Mouse (Mus musculus) hindlimb bud, embryonic 11.5 days (tissue): ENCODE measurements at regions not wholly inside any gene's neighbourhood (a gene's known extent, or its start where the extent isn't known, plus 50 kb on each side); places are given as distances from the start of the nearest gene placed in this dataset.

ENCODE experiments used
- DNase-seq: peaks from one replicate; pipeline ENCODE4 v3.0.0-alpha.2; 2012; ENCODE audit warnings: low read depth, low spot score; ENCODE audit errors: extremely low spot score

DNA sequence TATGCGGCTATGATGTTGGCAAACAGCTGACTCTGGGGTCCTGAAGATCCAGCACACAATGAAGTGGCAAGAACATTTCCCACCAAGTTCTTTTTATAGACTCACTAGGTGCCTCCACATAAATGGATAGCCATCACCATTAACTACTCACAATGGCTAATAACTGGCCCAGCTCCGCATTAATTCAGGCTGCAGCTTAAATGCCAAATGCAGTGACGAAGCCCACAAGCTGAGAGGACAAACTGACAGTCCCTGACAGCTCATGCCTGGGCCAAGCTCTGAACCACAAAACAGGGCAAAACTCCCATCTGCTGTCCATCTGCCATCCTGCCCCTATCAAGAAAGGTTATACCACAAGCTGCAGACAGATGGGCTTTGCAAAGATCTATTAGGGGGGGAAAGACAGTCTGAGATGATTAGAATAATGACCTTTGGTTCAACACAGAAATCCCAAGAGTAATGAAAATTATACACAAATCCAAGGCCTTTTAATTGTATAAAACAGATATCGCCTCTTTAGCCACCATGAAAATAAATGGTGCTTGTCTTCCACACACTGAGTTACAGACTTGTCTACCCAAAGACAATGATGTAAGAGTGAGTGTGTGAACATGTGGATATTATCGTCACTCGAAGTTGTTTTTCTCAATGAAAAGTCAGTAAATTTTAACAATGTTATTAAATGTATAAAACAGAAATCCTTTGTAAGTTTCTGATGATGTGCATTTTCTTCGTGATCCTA lies 224.1 kb downstream of the Gm11361 start:
- no peak for DNase-seq

- DNase-seq = no peak
These were observed 208.8 kb downstream of the Gm11361 start for GRCm38 (mm10) chr13:28466151-28466550.

- no peak for DNase-seq
These were observed 208.0 kb downstream of the Gm11361 start for GRCm38 (mm10) chr13:28465187-28465880.

DNA sequence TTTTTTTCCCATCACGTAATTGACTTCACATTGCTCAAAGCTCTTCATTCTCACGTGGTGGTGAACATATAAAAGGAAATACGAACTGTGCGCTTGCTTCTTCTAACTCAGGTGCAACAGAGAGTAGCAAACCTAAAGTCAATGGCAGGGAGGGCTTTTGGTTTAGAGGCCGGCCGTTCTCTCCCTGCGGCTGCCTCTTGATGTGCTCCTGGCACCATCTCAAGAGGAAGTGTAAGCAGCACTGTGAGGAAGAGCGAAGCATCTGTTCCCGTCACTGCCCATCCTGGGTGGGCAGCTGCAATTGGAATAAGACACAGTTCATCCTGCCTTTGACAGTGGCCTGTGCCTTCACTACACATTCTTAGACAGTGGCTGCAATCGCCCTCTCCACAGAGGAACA lies 204.0 kb downstream of the Gm11361 start:
- DNase-seq = no peak

GRCm38 (mm10) chr13:28457403-28457802 lies 200.1 kb downstream of the Gm11361 start:
- no peak for DNase-seq

DNA sequence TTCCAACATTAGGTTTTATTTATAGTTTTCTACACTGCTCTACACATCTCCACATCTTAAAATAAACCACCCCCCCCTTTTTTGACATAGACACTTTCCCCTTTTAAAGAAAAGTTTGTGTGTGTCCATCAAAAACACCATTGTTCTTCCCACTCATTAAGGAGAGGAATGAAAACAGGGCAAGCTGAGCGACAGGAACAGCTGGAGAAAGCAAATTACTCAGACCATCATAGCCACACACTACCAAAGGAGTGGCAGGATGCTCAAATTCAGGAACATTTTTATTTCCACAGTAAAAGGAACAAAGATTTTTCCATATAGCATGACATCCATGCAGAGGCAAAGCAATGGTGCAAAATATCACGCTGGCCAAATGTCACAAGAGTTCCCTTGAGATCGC lies 198.6 kb downstream of the Gm11361 start:
- no peak for DNase-seq

DNA sequence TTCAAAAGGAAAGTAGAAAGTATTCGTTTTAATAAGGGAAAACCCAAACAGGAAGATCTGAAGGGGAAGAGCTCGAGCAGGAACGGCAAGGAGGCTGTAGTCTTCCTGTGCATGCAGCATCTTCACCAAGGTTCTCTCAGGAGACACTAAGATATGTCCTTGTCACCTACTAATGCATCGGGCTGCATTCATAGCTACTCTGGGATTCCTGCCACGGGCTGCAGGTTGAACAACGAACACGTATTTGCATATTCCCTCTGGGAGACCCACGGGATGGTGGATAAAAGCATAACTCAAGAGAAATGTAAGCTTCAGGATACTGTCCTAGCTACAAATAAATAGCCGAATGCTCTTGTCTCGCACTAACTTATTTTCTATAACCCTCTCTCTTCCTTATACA lies 197.7 kb downstream of the Gm11361 start:
- no peak for DNase-seq

GRCm38 (mm10) chr13:28450699-28451445 lies 193.5 kb downstream of the Gm11361 start:
- DNase-seq = no peak

GRCm38 (mm10) chr13:28449026-28449425 lies 191.7 kb downstream of the Gm11361 start:
- DNase-seq = no peak

- no peak for DNase-seq
These were observed 184.9 kb downstream of the Gm11361 start for GRCm38 (mm10) chr13:28442250-28442649.

- no peak for DNase-seq
These were observed 176.1 kb downstream of the Gm11361 start for GRCm38 (mm10) chr13:28433445-28433844.

DNA sequence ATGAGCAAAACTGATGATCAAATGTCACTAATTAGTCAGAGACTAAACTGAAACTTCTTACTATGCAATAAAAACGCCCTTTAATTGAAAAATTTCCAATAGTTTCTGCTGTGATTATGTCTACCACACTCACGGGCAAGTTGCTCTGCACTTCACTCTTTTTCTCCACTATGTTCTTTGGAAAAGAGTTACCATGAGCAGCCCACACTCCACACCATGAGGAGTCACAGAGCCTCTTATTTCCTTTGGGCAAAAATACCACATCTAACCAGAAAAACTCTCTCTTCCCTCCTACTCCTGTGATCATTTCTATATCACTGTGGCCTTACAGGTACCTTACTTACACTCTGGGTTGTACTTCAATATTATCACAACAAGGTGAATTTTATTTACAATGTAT lies 174.7 kb downstream of the Gm11361 start:
- no peak for DNase-seq

GRCm38 (mm10) chr13:28426085-28426484 lies 168.8 kb downstream of the Gm11361 start:
- DNase-seq = no peak

DNA sequence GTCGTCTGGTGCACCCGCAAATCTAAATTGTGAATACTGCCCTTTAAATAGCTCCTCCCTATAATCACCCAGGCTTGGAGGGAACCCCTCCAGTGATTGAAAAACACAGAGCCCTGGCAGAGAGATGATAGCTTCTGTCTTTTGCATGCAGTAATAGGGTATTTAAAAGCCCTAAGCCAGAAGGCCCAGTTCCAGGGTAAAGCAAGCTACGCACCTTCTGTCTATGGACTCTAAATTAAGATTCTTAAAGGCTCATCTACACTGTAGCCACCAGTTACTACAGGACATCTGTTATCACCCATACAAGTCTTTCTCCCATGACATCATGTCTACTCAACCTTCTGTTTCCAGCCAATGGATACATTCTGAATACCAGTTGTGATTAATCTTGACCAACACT lies 167.8 kb downstream of the Gm11361 start:
- DNase-seq = no peak

DNA sequence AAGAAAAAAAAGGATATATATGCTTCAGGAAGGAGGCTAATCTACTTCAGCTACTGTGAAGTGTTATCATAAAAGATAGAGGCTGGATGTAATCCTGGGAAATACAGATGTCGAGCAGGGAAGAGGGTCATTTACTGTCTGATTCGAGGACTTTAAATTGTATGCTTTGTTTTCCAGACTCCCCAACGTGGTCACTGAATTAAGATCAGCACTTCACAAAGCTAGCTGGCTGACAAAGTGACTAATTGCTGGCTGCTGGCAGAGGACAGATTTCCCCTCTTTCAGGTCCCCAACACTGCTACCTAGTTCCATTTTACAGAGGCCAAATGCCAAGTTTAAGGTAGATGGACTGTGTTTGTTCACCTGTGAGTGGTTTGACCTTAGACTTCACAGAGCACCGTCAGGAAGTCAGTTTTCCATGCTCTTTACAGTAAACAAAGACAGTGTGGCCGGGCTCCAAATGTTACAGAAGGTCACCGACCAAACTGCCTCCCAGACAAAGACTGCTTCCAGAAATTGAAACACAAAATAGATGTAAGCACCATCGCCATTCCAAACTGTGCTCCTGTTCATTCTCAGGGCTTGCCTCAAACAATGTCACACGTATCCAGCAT lies 167.2 kb downstream of the Gm11361 start:
- DNase-seq = no peak

DNA sequence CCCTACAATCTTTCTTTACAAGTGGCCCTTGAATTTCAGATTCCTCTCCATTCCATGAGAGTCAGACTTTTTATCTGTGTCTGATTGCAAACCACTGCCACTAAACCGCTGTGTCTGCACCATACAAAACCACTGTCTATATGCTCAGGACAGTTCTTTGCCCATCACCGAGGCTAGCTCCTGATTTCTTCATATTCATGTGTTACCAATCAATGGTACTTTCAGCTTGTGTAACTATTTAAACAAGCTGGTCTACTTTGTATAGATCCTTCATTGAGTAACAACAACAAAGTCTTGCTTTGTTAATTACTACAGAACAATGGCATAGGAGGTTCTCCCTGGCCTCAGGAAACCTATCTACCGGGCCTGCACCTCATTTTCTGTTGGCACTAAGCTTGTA lies 164.0 kb downstream of the Gm11361 start:
- DNase-seq = no peak

DNA sequence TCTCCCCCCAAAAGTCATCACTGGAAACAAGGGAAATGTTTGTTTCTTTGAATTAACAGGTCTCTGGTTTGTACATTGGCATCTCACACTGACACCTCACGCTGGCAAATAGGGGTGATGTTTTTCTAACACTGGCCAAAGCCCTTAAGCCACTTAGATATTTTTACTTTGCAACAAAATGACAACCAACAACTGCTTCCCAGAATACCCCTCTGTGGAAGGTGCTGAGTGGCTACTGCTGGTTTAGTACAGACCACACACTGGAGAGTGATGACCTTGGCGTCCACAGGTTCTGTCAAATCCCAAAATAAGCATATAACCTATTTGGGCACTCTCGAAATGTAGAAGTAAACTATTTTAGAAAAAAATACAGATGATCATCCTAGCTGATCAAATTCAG lies 163.3 kb downstream of the Gm11361 start:
- no peak for DNase-seq

DNA sequence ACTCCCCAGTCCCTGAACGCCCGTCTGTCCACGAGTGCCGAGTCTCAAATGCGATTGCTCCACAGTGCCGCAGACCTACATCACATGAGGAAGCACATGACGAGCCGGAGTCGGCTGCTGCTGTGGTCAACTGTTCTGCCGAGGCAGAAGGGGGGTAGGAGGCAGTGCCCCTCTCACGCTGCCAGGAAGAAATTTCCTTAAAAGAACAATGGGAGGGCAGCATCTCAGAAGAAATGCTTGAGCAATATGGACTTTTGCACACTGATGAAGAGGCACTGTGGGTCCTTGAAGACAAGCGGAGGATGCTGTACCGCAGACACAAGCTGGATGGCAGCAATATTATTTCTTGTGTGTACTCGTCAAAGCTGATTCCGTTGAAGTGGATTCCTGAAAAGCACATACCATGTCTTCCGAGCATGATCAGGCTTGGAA lies 162.6 kb downstream of the Gm11361 start:
- DNase-seq = no peak

DNA sequence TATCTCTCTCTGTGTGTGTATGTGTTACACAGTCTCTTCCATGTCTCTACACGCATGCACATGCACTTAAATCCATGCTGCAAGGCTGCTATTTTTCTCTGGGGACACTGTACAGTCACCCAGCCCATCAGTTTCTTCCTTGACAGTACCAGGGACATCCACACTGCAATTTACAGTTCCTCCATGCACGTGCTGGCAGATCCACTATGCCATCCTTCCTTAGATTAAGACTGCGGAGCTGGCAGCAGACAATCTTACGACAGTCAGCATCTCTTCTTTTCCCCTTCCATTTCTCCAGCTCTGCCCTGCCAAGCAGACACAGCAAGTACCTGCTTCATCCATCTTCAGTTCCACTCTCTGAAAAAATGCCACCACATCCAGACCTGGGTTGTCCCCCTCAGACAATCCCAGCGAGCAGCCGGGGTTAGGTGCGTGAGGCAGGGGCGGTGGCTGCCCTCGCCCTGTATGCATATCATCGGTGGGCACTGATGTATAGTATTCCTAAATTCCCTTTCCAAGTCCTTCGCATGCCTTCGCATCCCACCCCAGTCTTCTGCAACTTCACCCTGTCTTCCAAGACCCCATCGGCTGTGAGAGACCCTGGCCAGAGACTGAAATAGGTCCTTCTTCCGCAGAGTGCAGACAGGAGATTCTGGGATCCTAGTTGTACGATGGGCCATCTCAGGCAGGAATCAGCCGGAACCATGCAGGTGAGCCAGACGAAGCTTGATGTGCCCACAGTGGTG lies 161.8 kb downstream of the Gm11361 start:
- DNase-seq = no peak

- DNase-seq = no peak
These were observed 160.9 kb downstream of the Gm11361 start for GRCm38 (mm10) chr13:28417929-28418881.
